Mouse (Mus musculus) heart, adult 18-20 months (tissue): ENCODE measurements at regions not wholly inside any gene's neighbourhood (a gene's known extent, or its start where the extent isn't known, plus 50 kb on each side); places are given as distances from the start of the nearest gene placed in this dataset.

Experiments
- DNase-seq, 2 experiments: peaks; one replicate each; pipeline ENCODE4 v3.0.0; 2021 to 2022; ENCODE audit warnings: mixed read lengths in 1 of 2

GRCm38 (mm10) chr2:11416122-11416521 lies 137.8 kb downstream of the Pfkfb3 start:
- no peak for DNase-seq

- DNase-seq: no peak
Observed at GRCm38 (mm10) chr2:11412521-11412920, 141.4 kb downstream of the Pfkfb3 start.

GRCm38 (mm10) chr2:11408497-11408896 lies 145.4 kb downstream of the Pfkfb3 start:
- no peak for DNase-seq

- DNase-seq: no peak
Observed at GRCm38 (mm10) chr2:11406103-11406615, 147.7 kb downstream of the Pfkfb3 start.

- DNase-seq: no peak
Observed at GRCm38 (mm10) chr2:11402218-11402848, 151.5 kb downstream of the Pfkfb3 start.

- no peak for DNase-seq
Observed at GRCm38 (mm10) chr2:11399411-11399810, 154.5 kb downstream of the Pfkfb3 start.

GRCm38 (mm10) chr2:11398949-11399348 lies 154.9 kb downstream of the Pfkfb3 start:
- DNase-seq: no peak

- DNase-seq: peak; percentile 12 to 20
Observed at GRCm38 (mm10) chr2:11398391-11398790, 155.5 kb downstream of the Pfkfb3 start.

GRCm38 (mm10) chr2:11396835-11397234 lies 157.0 kb downstream of the Pfkfb3 start:
- no peak for DNase-seq

GRCm38 (mm10) chr2:11394675-11395349 lies 159.1 kb downstream of the Pfkfb3 start:
- DNase-seq: no peak

GRCm38 (mm10) chr2:11391725-11392124 lies 162.2 kb downstream of the Pfkfb3 start:
- no peak for DNase-seq

- DNase-seq: no peak
Observed at GRCm38 (mm10) chr2:11390667-11391334, 163.1 kb downstream of the Pfkfb3 start.

- no peak for DNase-seq
Observed at GRCm38 (mm10) chr2:11387623-11388022, 166.3 kb downstream of the Pfkfb3 start.

GRCm38 (mm10) chr2:11383815-11384214 lies 170.1 kb downstream of the Pfkfb3 start:
- peak in 1 of 2 experiments; percentile 36 for DNase-seq

GRCm38 (mm10) chr2:11377213-11377612 lies 176.7 kb downstream of the Pfkfb3 start:
- DNase-seq: peak; percentile 19 to 36

GRCm38 (mm10) chr2:11375726-11376454 lies 178.0 kb downstream of the Pfkfb3 start:
- no peak for DNase-seq

GRCm38 (mm10) chr2:11375092-11375491 lies 178.8 kb downstream of the Pfkfb3 start:
- DNase-seq: peak; percentile 53 to 71

GRCm38 (mm10) chr2:11370273-11370672 lies 183.6 kb downstream of the Pfkfb3 start:
- no peak for DNase-seq

- DNase-seq: no peak
Observed at GRCm38 (mm10) chr2:11367319-11367718, 186.6 kb downstream of the Pfkfb3 start.

- DNase-seq: peak in 1 of 2 experiments; percentile 4
Observed at GRCm38 (mm10) chr2:11365815-11366214, 188.1 kb downstream of the Pfkfb3 start.

GRCm38 (mm10) chr2:11365371-11365770 lies 188.5 kb downstream of the Pfkfb3 start:
- DNase-seq: peak; percentile 49 to 83

GRCm38 (mm10) chr2:11364111-11364510 lies 189.8 kb downstream of the Pfkfb3 start:
- no peak for DNase-seq
